Mouse (Mus musculus) liver, embryonic 14.5 days (tissue): ENCODE measurements around the gene Mrps34.

Source experiments
- CTCF ChIP-seq: IDR thresholded peaks from 2 replicates; pipeline ENCODE4 v1.5.1; 2016; ENCODE audit warnings: antibody characterized with exemption, low read depth, control low read depth
- EP300 ChIP-seq: IDR thresholded peaks from 2 replicates; pipeline ENCODE4 v1.6.1; 2016; ENCODE audit warnings: antibody characterized with exemption, low read depth

DNA sequence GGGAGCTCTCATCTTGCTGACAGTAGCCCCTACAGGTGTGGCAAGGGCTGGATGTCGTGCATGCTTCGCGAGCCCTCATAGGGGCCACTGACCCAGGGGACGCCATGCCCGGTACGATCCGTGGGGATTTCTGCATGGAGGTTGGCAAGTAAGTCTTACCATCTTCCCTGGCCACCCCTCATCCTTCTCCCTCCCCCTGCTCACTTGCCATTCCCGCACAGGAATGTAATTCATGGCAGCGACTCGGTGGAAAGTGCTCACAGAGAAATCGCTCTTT lies 2.0 kb downstream of the Mrps34 start:
- TF ChIP-seq CTCF (no peak), EP300 (no peak)
